Mouse (Mus musculus) embryonic facial prominence, embryonic 15.5 days (tissue): ENCODE measurements around the gene Hemgn. TPM values are rescaled to one million over a fixed set of nuclear protein-coding genes. Genes with fewer than 3 reads are reported as not detected.

Experiments used
- ATAC-seq: fragments of 200-750 bp; cut with Nextera tagmentation; 2 replicates; pipeline ENCODE4 v1.8.0; 2017; ENCODE audit warnings: low read depth, moderate TSS enrichment; ENCODE audit not compliant: insufficient number of reproducible peaks, low FRiP score, low TSS enrichment
- H3K27ac ChIP-seq: fragments of 300-500 bp; sonication (generic); replicated peaks from 2 replicates; pipeline ENCODE4 v1.5.1; 2015; ENCODE audit warnings: mild to moderate bottlenecking, inconsistent platforms
- H3K27me3 ChIP-seq: fragments of 300-500 bp; sonication (generic); 2 replicates; pipeline ENCODE4 v1.6.1; 2015; ENCODE audit warnings: inconsistent platforms
- H3K36me3 ChIP-seq: fragments of 300-500 bp; sonication (generic); 2 replicates; pipeline ENCODE4 v1.6.1; 2015; ENCODE audit warnings: mild to moderate bottlenecking, inconsistent platforms
- H3K4me1 ChIP-seq: fragments of 300-500 bp; sonication (generic); 2 replicates; pipeline ENCODE4 v1.6.1; 2015; ENCODE audit warnings: inconsistent platforms
- H3K4me2 ChIP-seq: fragments of 300-500 bp; sonication (generic); replicated peaks from 2 replicates; pipeline ENCODE4 v1.6.1; 2015; ENCODE audit warnings: mild to moderate bottlenecking, inconsistent platforms
- H3K4me3 ChIP-seq: fragments of 300-500 bp; sonication (generic); replicated peaks from 2 replicates; pipeline ENCODE4 v1.5.1; 2015; ENCODE audit warnings: mild to moderate bottlenecking, inconsistent platforms
- H3K9ac ChIP-seq: fragments of 300-500 bp; sonication (generic); 2 replicates; pipeline ENCODE4 v1.6.1; 2015; ENCODE audit warnings: inconsistent platforms
- H3K9me3 ChIP-seq: fragments of 300-500 bp; sonication (generic); replicated peaks from 2 replicates; pipeline ENCODE4 v1.6.1; 2016; ENCODE audit warnings: inconsistent platforms
- WGBS: fragments of 180-500 bp; shearing (Covaris S2); methylation state at CpG from one replicate; pipeline ENCODE4 v1.1.7; 2015; 5-methylcytosine and 5-hydroxymethylcytosine counted together
- polyA plus RNA-seq: library from polyadenylated mRNA; unstranded; fragments of >200 nt; fragmentation: Nextera tagmentation; extraction: Ambion mirVana; gene quantifications from 2 replicates; pipeline ENCODE4 v1.2.1, GENCODE M21; 2015

Gene Hemgn
- polyA plus RNA-seq, 1 experiment from 2014 or later: 1.0 TPM

- H3K36me3 ChIP-seq: no peaks in the 10 kb centered on the region
- WGBS: 32% methylated on average over 7 of the region's 7 CpGs
- no peak for ATAC-seq
- peak overlapping the region; percentile 63 for H3K4me2 ChIP-seq
- H3K9me3 ChIP-seq: no peaks in the 10 kb centered on the region
- peak overlapping the region; percentile 24 for H3K9ac ChIP-seq
- H3K4me3 ChIP-seq: peak overlapping the region; percentile 79
- H3K27me3 ChIP-seq: no peaks in the 10 kb centered on the region
- H3K27ac ChIP-seq: peak overlapping the region; percentile 99
- H3K4me1 ChIP-seq: peaks cover 27% of the 10 kb centered on the region
Observed at GRCm38 (mm10) chr4:46450020-46450518, 36.8 kb upstream of the Hemgn start.

GRCm38 (mm10) chr4:46448886-46449285 is 35.6 kb upstream of the Hemgn start:
- ATAC-seq: no peak
- Histone ChIP-seq H3K9me3 (no peaks in the 10 kb centered on the region), H3K4me1 (peaks cover 17% of the 10 kb centered on the region), H3K27me3 (no peaks in the 10 kb centered on the region), H3K36me3 (no peaks in the 10 kb centered on the region), H3K4me3 (no peak overlapping the region), H3K4me2 (no peak overlapping the region), H3K9ac (no peak overlapping the region), H3K27ac (no peak overlapping the region)
- WGBS: 31% methylated on average over 6 of the region's 6 CpGs

- WGBS: 45% methylated on average over 1 of the region's 1 CpGs
- Histone ChIP-seq H3K27me3 (no peaks in the 10 kb centered on the region), H3K9ac (no peak overlapping the region), H3K4me1 (peaks cover 2% of the 10 kb centered on the region; the same call in 1 of the 2 replicates), H3K27ac (no peak overlapping the region), H3K9me3 (no peaks in the 10 kb centered on the region), H3K36me3 (no peaks in the 10 kb centered on the region), H3K4me2 (no peak overlapping the region), H3K4me3 (no peak overlapping the region)
- ATAC-seq: no peak
Observed at GRCm38 (mm10) chr4:46447461-46447860, 34.2 kb upstream of the Hemgn start.

- Histone ChIP-seq H3K27ac (no peak overlapping the region), H3K27me3 (no peaks in the 10 kb centered on the region), H3K4me2 (no peak overlapping the region), H3K4me1 (no peaks in the 10 kb centered on the region), H3K4me3 (no peak overlapping the region), H3K36me3 (no peaks in the 10 kb centered on the region), H3K9ac (no peak overlapping the region), H3K9me3 (no peaks in the 10 kb centered on the region)
- WGBS: 33% methylated on average over 9 of the region's 9 CpGs
- ATAC-seq: no peak
Observed at GRCm38 (mm10) chr4:46445237-46445945, 32.1 kb upstream of the Hemgn start.

GRCm38 (mm10) chr4:46442501-46442900 is 29.2 kb upstream of the Hemgn start:
- Histone ChIP-seq H3K4me1 (no peaks in the 10 kb centered on the region), H3K4me3 (no peak overlapping the region), H3K36me3 (no peaks in the 10 kb centered on the region), H3K27ac (no peak overlapping the region), H3K4me2 (no peak overlapping the region), H3K27me3 (no peaks in the 10 kb centered on the region), H3K9ac (no peak overlapping the region), H3K9me3 (no peaks in the 10 kb centered on the region)
- ATAC-seq: no peak
- WGBS: 67% methylated on average over 4 of the region's 4 CpGs

- Histone ChIP-seq H3K9me3 (no peaks in the 10 kb centered on the region), H3K27me3 (no peaks in the 10 kb centered on the region), H3K9ac (no peak overlapping the region), H3K27ac (no peak overlapping the region), H3K4me1 (no peaks in the 10 kb centered on the region), H3K4me2 (no peak overlapping the region), H3K36me3 (no peaks in the 10 kb centered on the region), H3K4me3 (no peak overlapping the region)
- ATAC-seq: no peak
- WGBS: 85% methylated on average over 12 of the region's 12 CpGs
Observed at GRCm38 (mm10) chr4:46432339-46433036, 19.2 kb upstream of the Hemgn start.

- Histone ChIP-seq H3K27ac (no peak overlapping the region), H3K9ac (no peak overlapping the region), H3K4me2 (no peak overlapping the region), H3K27me3 (no peaks in the 10 kb centered on the region), H3K4me3 (no peak overlapping the region), H3K36me3 (no peaks in the 10 kb centered on the region), H3K9me3 (no peaks in the 10 kb centered on the region), H3K4me1 (no peaks in the 10 kb centered on the region)
- WGBS: 57% methylated on average over 10 of the region's 10 CpGs
- ATAC-seq: no peak
Observed at GRCm38 (mm10) chr4:46428903-46429499, 15.7 kb upstream of the Hemgn start.

- WGBS: 77% methylated on average over 8 of the region's 8 CpGs
- Histone ChIP-seq H3K4me3 (no peak overlapping the region), H3K9me3 (no peaks in the 10 kb centered on the region), H3K9ac (no peak overlapping the region), H3K36me3 (no peaks in the 10 kb centered on the region), H3K27me3 (no peaks in the 10 kb centered on the region), H3K4me2 (no peak overlapping the region), H3K27ac (no peak overlapping the region), H3K4me1 (no peaks in the 10 kb centered on the region)
- ATAC-seq: no peak
Observed at GRCm38 (mm10) chr4:46422625-46423024, 9.3 kb upstream of the Hemgn start.

GRCm38 (mm10) chr4:46418851-46419250 is 5.5 kb upstream of the Hemgn start:
- Histone ChIP-seq H3K9me3 (no peaks in the 10 kb centered on the region), H3K4me1 (no peaks in the 10 kb centered on the region), H3K27me3 (no peaks in the 10 kb centered on the region), H3K4me3 (no peak overlapping the region), H3K9ac (no peak overlapping the region), H3K27ac (no peak overlapping the region), H3K36me3 (no peaks in the 10 kb centered on the region), H3K4me2 (no peak overlapping the region)
- 86% methylated on average over 9 of the region's 9 CpGs for WGBS
- ATAC-seq: no peak

GRCm38 (mm10) chr4:46417491-46417890 is 4.2 kb upstream of the Hemgn start:
- ATAC-seq: no peak
- 57% methylated on average over 3 of the region's 3 CpGs for WGBS
- no peak overlapping the region for H3K9ac ChIP-seq
- no peaks in the 10 kb centered on the region for H3K4me1 ChIP-seq
- no peaks in the 10 kb centered on the region for H3K27me3 ChIP-seq
- H3K4me3 ChIP-seq: no peak overlapping the region
- H3K9me3 ChIP-seq: no peaks in the 10 kb centered on the region
- H3K27ac ChIP-seq: no peak overlapping the region
- no peaks in the 10 kb centered on the region for H3K36me3 ChIP-seq
- H3K4me2 ChIP-seq: no peak overlapping the region

- Histone ChIP-seq H3K4me3 (no peak overlapping the region), H3K36me3 (no peaks in the 10 kb centered on the region)
Observed at GRCm38 (mm10) chr4:46412113-46412512, 1.2 kb downstream of the Hemgn start.

More at GRCm38 (mm10) chr4:46412113-46412512, 1.2 kb downstream of the Hemgn start:
- WGBS: 55% methylated on average over 1 of the region's 1 CpGs
- H3K4me2 ChIP-seq: no peak overlapping the region
- H3K27me3 ChIP-seq: no peaks in the 10 kb centered on the region
- ATAC-seq: no peak
- no peak overlapping the region for H3K27ac ChIP-seq
- no peaks in the 10 kb centered on the region for H3K9me3 ChIP-seq
- H3K4me1 ChIP-seq: no peaks in the 10 kb centered on the region
- H3K9ac ChIP-seq: no peak overlapping the region
